Comparison of ENCODE assay signal across 9 mouse cellular contexts in the genomic region with DNA sequence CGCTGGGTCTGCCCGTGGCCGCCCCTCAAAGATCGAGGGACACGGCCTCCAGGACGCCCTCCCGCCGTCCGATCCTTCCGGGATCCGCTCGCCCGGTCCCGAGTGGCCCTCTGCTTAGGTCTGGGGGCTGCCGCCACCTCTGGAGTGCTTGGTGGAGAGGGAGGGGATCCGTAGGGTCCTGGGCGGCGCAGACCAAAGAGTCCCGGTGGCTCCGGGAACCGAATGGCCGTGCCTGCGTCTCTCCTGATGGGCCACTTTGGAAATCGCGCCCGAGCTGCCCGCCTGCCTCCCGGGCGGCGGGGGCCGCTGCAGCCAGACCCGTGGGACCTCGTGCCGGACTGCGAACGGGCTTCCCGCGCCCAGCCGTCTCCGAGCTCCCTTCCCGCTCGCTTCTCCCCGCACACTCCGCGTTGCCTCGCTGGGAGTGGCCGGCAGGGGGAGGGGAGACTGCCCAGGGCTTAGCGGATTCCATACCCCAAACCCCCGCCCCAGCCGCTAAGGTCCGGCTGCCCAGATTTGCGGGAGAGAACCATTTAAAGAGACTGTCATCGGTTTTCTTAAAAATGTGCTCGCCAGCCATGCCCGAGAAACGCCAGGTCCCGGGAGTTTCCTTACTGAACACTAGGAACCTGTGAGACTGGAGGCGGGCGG. TPM values are rescaled to one million over a fixed set of nuclear protein-coding genes. Genes with fewer than 3 reads are reported as not detected.
DNase-seq lines count a peak whose midpoint lies in the region; ATAC-seq and TF ChIP-seq lines count a peak whose summit lies in the region.
"Had no signal": no experiment of that assay in that cellular context is flagged by ENCODE, and none has a peak within 500 bp of the region (broad histone marks: within the 10 kb centered on the region; RNA-seq: fewer than 3 reads in every experiment).

No protein-coding gene starts in this region.

- peak; percentile 22; the same call in 1 of the 2 replicates for ATAC-seq in intestine, embryonic 14.5 days (replicated peaks; ENCODE audit: low FRiP score, low TSS enrichment, low read depth)
- ATAC-seq in lung, postnatal 0 days, result peak; percentile 37
- ATAC-seq in activated CD4-positive, CD25-positive, alpha-beta regulatory T cell, adult 4 months, result no peak

- H3K9ac ChIP-seq in intestine, embryonic 14.5 days (ENCODE audit: low read length), result peak overlapping the region; percentile 48
- no peak overlapping the region for H3K9ac ChIP-seq in lung, postnatal 0 days (replicated peaks; ENCODE audit: low read depth)

- H3K27me3 ChIP-seq in intestine, embryonic 14.5 days (replicated peaks; ENCODE audit: control insufficient read depth, insufficient read depth, low read length), result peaks cover 52% of the 10 kb centered on the region
- peaks cover 9% of the 10 kb centered on the region; the same call in 1 of the 2 replicates for H3K27me3 ChIP-seq in lung, postnatal 0 days (replicated peaks; ENCODE audit: insufficient read depth, low read length)

- TF ChIP-seq EP300 in lung, postnatal 0 days (IDR thresholded peaks at IDR 0.05), result no peak

- peak overlapping the region; percentile 54 for H3K4me2 ChIP-seq in intestine, embryonic 14.5 days (ENCODE audit: low read length)
- H3K4me2 ChIP-seq in lung, postnatal 0 days (replicated peaks; ENCODE audit: low read depth, low read length), result peak overlapping the region; percentile 70

- no peaks in the 10 kb centered on the region for H3K9me3 ChIP-seq in intestine, embryonic 14.5 days (ENCODE audit: control insufficient read depth, low read length)
- no peaks in the 10 kb centered on the region for H3K9me3 ChIP-seq in lung, postnatal 0 days (ENCODE audit: low read length)

- no peak for TF ChIP-seq CTCF in embryonic fibroblast, embryonic 13.5 days (IDR thresholded peaks at IDR 0.05; ENCODE audit: borderline replicate concordance, insufficient read depth, low read length)
- TF ChIP-seq CTCF in lung, postnatal 0 days (IDR thresholded peaks at IDR 0.05), result peak; percentile 31

- WGBS in intestine, embryonic 14.5 days, result 22% methylated on average over 54 of the region's 59 CpGs
- WGBS in lung, postnatal 0 days, result 24% methylated on average over 24 of the region's 59 CpGs

- TF ChIP-seq POLR2A in embryonic fibroblast, embryonic 13.5 days (IDR thresholded peaks at IDR 0.05; ENCODE audit: low read depth, low read length), result no peak

- H3K27ac ChIP-seq in embryonic fibroblast, embryonic 13.5 days (ENCODE audit: insufficient read depth, low read length), result no peak overlapping the region
- H3K27ac ChIP-seq in intestine, embryonic 14.5 days (ENCODE audit: low read depth), result peak overlapping the region; percentile 16; the same call in 1 of the 2 replicates
- H3K27ac ChIP-seq in lung, postnatal 0 days (ENCODE audit: low read length), result no peak overlapping the region

- no peaks in the 10 kb centered on the region for H3K36me3 ChIP-seq in intestine, embryonic 14.5 days (ENCODE audit: control insufficient read depth, insufficient read depth, low read length)
- no peaks in the 10 kb centered on the region for H3K36me3 ChIP-seq in lung, postnatal 0 days (ENCODE audit: insufficient read depth, low read length)

- peak; percentile 33 for DNase-seq in kidney, adult 18-20 months
- DNase-seq in kidney, adult 9 months, result no peak
- DNase-seq in adrenal gland, postnatal 14 days, result peak; percentile 51
- peak; percentile 77 for DNase-seq in intestine, embryonic 14.5 days (ENCODE audit: low spot score)
- DNase-seq in lung, postnatal 0 days (ENCODE audit: low spot score), result no peak
- DNase-seq in testis, postnatal 10 days (ENCODE audit: low spot score), result peak; percentile 64

- H3K4me1 ChIP-seq in embryonic fibroblast, embryonic 13.5 days (ENCODE audit: control insufficient read depth, insufficient read depth, low read length), result peaks cover 3% of the 10 kb centered on the region; the same call in 1 of the 2 replicates
- H3K4me1 ChIP-seq in intestine, embryonic 14.5 days (replicated peaks; ENCODE audit: control insufficient read depth, insufficient read depth, low read length), result peaks cover 5% of the 10 kb centered on the region; the same call in 1 of the 2 replicates
- H3K4me1 ChIP-seq in lung, postnatal 0 days (ENCODE audit: insufficient read depth, low read depth, low read length), result no peaks in the 10 kb centered on the region

- peak overlapping the region; percentile 40 for H3K4me3 ChIP-seq in embryonic fibroblast, embryonic 13.5 days (ENCODE audit: insufficient read depth, low read length)
- peak overlapping the region; percentile 44 for H3K4me3 ChIP-seq in intestine, embryonic 14.5 days (ENCODE audit: low read depth, low read length)
- peak overlapping the region; percentile 44 for H3K4me3 ChIP-seq in lung, postnatal 0 days (ENCODE audit: low read depth, low read length)

RNA-seq across cellular contexts. Expression of a gene that starts 0.8 kb away (rescaled TPM):
- 5.7 and 6.2 TPM in 2 replicates for total RNA-seq in adrenal gland, postnatal 14 days (2021)
- 6.2 and 15.6 TPM in 2 replicates for polyA plus RNA-seq in embryonic fibroblast, embryonic 13.5 days (2011; ENCODE audit: insufficient read length, low read depth, missing spikeins)
- 13.8 and 14.4 TPM in 2 replicates for polyA plus RNA-seq in intestine, embryonic 14.5 days (2014; fragmentation: Nextera tagmentation; extraction: Ambion mirVana)
- 3.4 and 3.6 TPM in 2 replicates for polyA plus RNA-seq in lung, postnatal 0 days (2015; fragmentation: Nextera tagmentation; extraction: Ambion mirVana)
- 1 to 10 TPM; 1.6 to 3.3 TPM for polyA plus RNA-seq in activated CD4-positive, CD25-positive, alpha-beta regulatory T cell, adult 4 months (2017; shearing (Covaris generic))

RNA-seq across cellular contexts. Expression of a gene that starts 55.6 kb away (rescaled TPM):
- total RNA-seq in adrenal gland, postnatal 14 days (2021), result 0.15 and 0.19 TPM in 2 replicates
- not detected in 2 replicates for polyA plus RNA-seq in embryonic fibroblast, embryonic 13.5 days (2011; ENCODE audit: insufficient read length, low read depth, missing spikeins)
- polyA plus RNA-seq in intestine, embryonic 14.5 days (2014; fragmentation: Nextera tagmentation; extraction: Ambion mirVana), result 0.30 TPM in 1 of 2 replicates, not detected in the other
- polyA plus RNA-seq in lung, postnatal 0 days (2015; fragmentation: Nextera tagmentation; extraction: Ambion mirVana), result 0.12 TPM in 1 of 2 replicates, not detected in the other
- polyA plus RNA-seq in activated CD4-positive, CD25-positive, alpha-beta regulatory T cell, adult 4 months (2017; shearing (Covaris generic)), result not detected
- total RNA-seq: left cerebral cortex, postnatal 10 days had no signal

RNA-seq across cellular contexts. Expression of a gene that starts 55.8 kb away (rescaled TPM):
- total RNA-seq in adrenal gland, postnatal 14 days (2021), result not detected in 2 replicates
- 0.70 TPM in 1 of 2 replicates, not detected in the other for polyA plus RNA-seq in embryonic fibroblast, embryonic 13.5 days (2011; ENCODE audit: insufficient read length, low read depth, missing spikeins)
- polyA plus RNA-seq in intestine, embryonic 14.5 days (2014; fragmentation: Nextera tagmentation; extraction: Ambion mirVana), result 0.20 TPM in 1 of 2 replicates, not detected in the other
- not detected in 2 replicates for polyA plus RNA-seq in lung, postnatal 0 days (2015; fragmentation: Nextera tagmentation; extraction: Ambion mirVana)
- not detected for polyA plus RNA-seq in activated CD4-positive, CD25-positive, alpha-beta regulatory T cell, adult 4 months (2017; shearing (Covaris generic))
- total RNA-seq: left cerebral cortex, postnatal 10 days had no signal

Comparison
In these comparisons a context has a peak if more than half of its experiments do, and no peak if none do; other contexts are left out.
1. DNase-seq: peak in kidney, adult 18-20 months (single experiment), adrenal gland, postnatal 14 days (single experiment), intestine, embryonic 14.5 days (single experiment) and testis, postnatal 10 days (single experiment); none in kidney, adult 9 months (single experiment) and lung, postnatal 0 days (single experiment).
2. Peak in every context shown above with its lines, with median percentiles within 50 percentile points of each other: H3K4me3 ChIP-seq.